Mouse (Mus musculus): ENCODE results near the gene Nprl3. TPM values are rescaled to one million over a fixed set of nuclear protein-coding genes. Genes with fewer than 3 reads are reported as not detected.
A peak's percentile ranks its signal among the peaks of the same experiment; 100 is the strongest.

The Nprl3 gene
- polyA plus RNA-seq, 2 experiments: 29.4 to 88.8 TPM

GRCm38 (mm10) chr11:32233895-32234294 is 33.6 kb downstream of the Nprl3 start:
- WGBS: 93% methylated on average over 3 of the region's 3 CpGs
- Histone ChIP-seq H3K27me3 (ENCODE audit: control insufficient read depth, insufficient read depth, low read length) (no peaks in the 10 kb centered on the region), H3K4me1 (ENCODE audit: control insufficient read depth, insufficient read depth, low read length) (no peaks in the 10 kb centered on the region; the same call in none of the 2 replicates), H3K9me3 (ENCODE audit: control insufficient read depth, low read length) (no peaks in the 10 kb centered on the region), H3K36me3 (ENCODE audit: control insufficient read depth, insufficient read depth, low read length) (peaks cover 67% of the 10 kb centered on the region), H3K4me3 (replicated peaks; ENCODE audit: low read length) (no peak overlapping the region), H3K27ac (replicated peaks; ENCODE audit: low read depth, low read length) (no peak overlapping the region), H3K9ac (ENCODE audit: low read depth, low read length, severe bottlenecking) (no peak overlapping the region), H3K4me2 (replicated peaks; ENCODE audit: low read depth, low read length, severe bottlenecking) (no peak overlapping the region)
- TF ChIP-seq POLR2A (IDR thresholded peaks at IDR 0.05; ENCODE audit: borderline replicate concordance, extremely low read depth, insufficient read depth, insufficient read length): no peak
- ATAC-seq (ENCODE audit: low FRiP score, low read depth) (no peak), DNase-seq (ENCODE audit: low spot score) (no peak)

GRCm38 (mm10) chr11:32232848-32233247 is 34.7 kb downstream of the Nprl3 start:
- 0 out of 2 replicates have a peak, but pooled peaks have one; percentile 11 for ATAC-seq (ENCODE audit: low FRiP score, low read depth)
- Histone ChIP-seq H3K27me3 (ENCODE audit: control insufficient read depth, insufficient read depth, low read length) (no peaks in the 10 kb centered on the region), H3K4me3 (replicated peaks; ENCODE audit: low read length) (no peak overlapping the region), H3K4me1 (ENCODE audit: control insufficient read depth, insufficient read depth, low read length) (no peaks in the 10 kb centered on the region; the same call in none of the 2 replicates), H3K9ac (ENCODE audit: low read depth, low read length, severe bottlenecking) (no peak overlapping the region), H3K36me3 (ENCODE audit: control insufficient read depth, insufficient read depth, low read length) (peaks cover 66% of the 10 kb centered on the region), H3K9me3 (ENCODE audit: control insufficient read depth, low read length) (no peaks in the 10 kb centered on the region), H3K27ac (replicated peaks; ENCODE audit: low read depth, low read length) (no peak overlapping the region), H3K4me2 (replicated peaks; ENCODE audit: low read depth, low read length, severe bottlenecking) (no peak overlapping the region)
- WGBS: 59% methylated on average over 10 of the region's 10 CpGs
- no peak for DNase-seq (ENCODE audit: low spot score)
- TF ChIP-seq POLR2A (IDR thresholded peaks at IDR 0.05; ENCODE audit: borderline replicate concordance, extremely low read depth, insufficient read depth, insufficient read length): no peak

- DNase-seq (ENCODE audit: low spot score) (no peak), ATAC-seq (ENCODE audit: low FRiP score, low read depth) (no peak)
- 84% methylated on average over 2 of the region's 2 CpGs for WGBS
- Histone ChIP-seq H3K9me3 (ENCODE audit: control insufficient read depth, low read length) (no peaks in the 10 kb centered on the region), H3K27ac (replicated peaks; ENCODE audit: low read depth, low read length) (no peak overlapping the region), H3K4me2 (replicated peaks; ENCODE audit: low read depth, low read length, severe bottlenecking) (no peak overlapping the region), H3K36me3 (ENCODE audit: control insufficient read depth, insufficient read depth, low read length) (peaks cover 62% of the 10 kb centered on the region), H3K4me1 (ENCODE audit: control insufficient read depth, insufficient read depth, low read length) (peaks cover 7% of the 10 kb centered on the region), H3K9ac (ENCODE audit: low read depth, low read length, severe bottlenecking) (no peak overlapping the region), H3K27me3 (ENCODE audit: control insufficient read depth, insufficient read depth, low read length) (no peaks in the 10 kb centered on the region), H3K4me3 (replicated peaks; ENCODE audit: low read length) (no peak overlapping the region)
- TF ChIP-seq POLR2A (IDR thresholded peaks at IDR 0.05; ENCODE audit: borderline replicate concordance, extremely low read depth, insufficient read depth, insufficient read length): no peak
Observed at GRCm38 (mm10) chr11:32231125-32231524, 36.4 kb downstream of the Nprl3 start.

GRCm38 (mm10) chr11:32230220-32230619 is 37.3 kb downstream of the Nprl3 start:
- no peak overlapping the region for H3K27ac ChIP-seq (replicated peaks; ENCODE audit: low read depth, low read length)

GRCm38 (mm10) chr11:32228292-32228845 is 39.1 kb downstream of the Nprl3 start:
- TF ChIP-seq POLR2A (IDR thresholded peaks at IDR 0.05; ENCODE audit: borderline replicate concordance, extremely low read depth, insufficient read depth, insufficient read length): no peak
- H3K36me3 ChIP-seq (ENCODE audit: control insufficient read depth, insufficient read depth, low read length): peaks cover 43% of the 10 kb centered on the region
- H3K27ac ChIP-seq (replicated peaks; ENCODE audit: low read depth, low read length): no peak overlapping the region
- no peaks in the 10 kb centered on the region for H3K27me3 ChIP-seq (ENCODE audit: control insufficient read depth, insufficient read depth, low read length)
- H3K9ac ChIP-seq (ENCODE audit: low read depth, low read length, severe bottlenecking): no peak overlapping the region
- H3K9me3 ChIP-seq (ENCODE audit: control insufficient read depth, low read length): no peaks in the 10 kb centered on the region
- no peak overlapping the region for H3K4me2 ChIP-seq (replicated peaks; ENCODE audit: low read depth, low read length, severe bottlenecking)
- DNase-seq (ENCODE audit: low spot score) (no peak), ATAC-seq (ENCODE audit: low FRiP score, low read depth) (no peak)
- WGBS: 92% methylated on average over 3 of the region's 3 CpGs
- H3K4me3 ChIP-seq (replicated peaks; ENCODE audit: low read length): no peak overlapping the region
- peaks cover 31% of the 10 kb centered on the region for H3K4me1 ChIP-seq (ENCODE audit: control insufficient read depth, insufficient read depth, low read length)

More at GRCm38 (mm10) chr11:32230220-32230619, 37.3 kb downstream of the Nprl3 start:
- Histone ChIP-seq H3K9me3 (ENCODE audit: control insufficient read depth, low read length) (no peaks in the 10 kb centered on the region), H3K4me1 (ENCODE audit: control insufficient read depth, insufficient read depth, low read length) (peaks cover 16% of the 10 kb centered on the region), H3K4me3 (replicated peaks; ENCODE audit: low read length) (no peak overlapping the region), H3K27me3 (ENCODE audit: control insufficient read depth, insufficient read depth, low read length) (no peaks in the 10 kb centered on the region), H3K4me2 (replicated peaks; ENCODE audit: low read depth, low read length, severe bottlenecking) (no peak overlapping the region), H3K9ac (ENCODE audit: low read depth, low read length, severe bottlenecking) (no peak overlapping the region), H3K36me3 (ENCODE audit: control insufficient read depth, insufficient read depth, low read length) (peaks cover 61% of the 10 kb centered on the region)
- DNase-seq (ENCODE audit: low spot score) (no peak), ATAC-seq (ENCODE audit: low FRiP score, low read depth) (no peak)
- 85% methylated on average over 4 of the region's 4 CpGs for WGBS
- no peak for TF ChIP-seq POLR2A (IDR thresholded peaks at IDR 0.05; ENCODE audit: borderline replicate concordance, extremely low read depth, insufficient read depth, insufficient read length)
